Mouse (Mus musculus) layer of hippocampus, adult 8-10 months (tissue): Measurements from ENCODE around the gene Aff3. TPM values are rescaled to one million over a fixed set of nuclear protein-coding genes. Genes with fewer than 3 reads are reported as not detected.
"Not testable (repeated sequence)": the region's sequence is repeated elsewhere in the genome, so short reads cannot be mapped to it uniquely, and the experiment has no call there.

Experiments
- DNase-seq, 2 experiments: peaks; one replicate each; pipeline ENCODE4 v3.0.0; 2022; ENCODE audit warnings: low spot score in 2 of 2
- total RNA-seq, 4 experiments: library from RNA; stranded (reverse); gene quantifications; 2 replicates each; pipeline ENCODE4 v1.2.4; 2022

Gene Aff3
- total RNA-seq, 4 experiments from 2014 or later: 101 to 141 (median 116) TPM

DNA sequence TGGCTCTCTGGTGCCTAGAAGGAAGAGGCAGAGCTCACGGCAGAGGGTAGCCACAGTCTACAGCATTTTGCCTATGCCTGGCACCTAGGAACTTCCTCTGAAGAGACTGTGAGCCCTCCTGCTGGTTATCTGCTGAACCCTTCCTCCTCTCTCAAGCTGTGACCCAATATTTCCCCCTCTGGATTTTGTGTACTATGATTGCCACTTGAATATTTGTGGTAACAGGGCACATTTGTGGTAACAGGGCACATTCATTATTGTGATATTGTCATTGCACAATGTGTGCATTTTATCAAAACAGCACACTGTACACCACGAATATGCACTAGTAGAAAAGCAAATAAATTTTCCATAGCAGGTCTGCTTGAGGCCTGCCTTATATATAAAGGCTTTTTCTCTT, 223.0 kb downstream of the Aff3 start:
- no peak for DNase-seq

DNA sequence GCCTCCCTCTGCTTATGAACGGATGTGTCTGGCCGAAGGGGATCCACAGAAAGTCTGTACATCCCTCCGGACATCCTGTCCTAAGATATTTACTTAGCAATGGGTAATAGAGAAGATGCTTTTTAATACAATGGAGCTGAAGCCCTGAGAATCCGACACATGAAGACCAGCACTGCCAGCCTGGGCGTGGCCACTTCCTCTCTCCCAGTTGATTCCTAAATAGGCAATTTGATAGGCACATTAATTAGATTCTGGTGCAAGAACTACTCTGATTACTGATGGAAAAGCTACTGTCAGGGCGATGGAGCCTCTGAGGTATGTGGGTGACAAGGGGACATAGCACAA, 224.3 kb downstream of the Aff3 start:
- DNase-seq: no peak

DNA sequence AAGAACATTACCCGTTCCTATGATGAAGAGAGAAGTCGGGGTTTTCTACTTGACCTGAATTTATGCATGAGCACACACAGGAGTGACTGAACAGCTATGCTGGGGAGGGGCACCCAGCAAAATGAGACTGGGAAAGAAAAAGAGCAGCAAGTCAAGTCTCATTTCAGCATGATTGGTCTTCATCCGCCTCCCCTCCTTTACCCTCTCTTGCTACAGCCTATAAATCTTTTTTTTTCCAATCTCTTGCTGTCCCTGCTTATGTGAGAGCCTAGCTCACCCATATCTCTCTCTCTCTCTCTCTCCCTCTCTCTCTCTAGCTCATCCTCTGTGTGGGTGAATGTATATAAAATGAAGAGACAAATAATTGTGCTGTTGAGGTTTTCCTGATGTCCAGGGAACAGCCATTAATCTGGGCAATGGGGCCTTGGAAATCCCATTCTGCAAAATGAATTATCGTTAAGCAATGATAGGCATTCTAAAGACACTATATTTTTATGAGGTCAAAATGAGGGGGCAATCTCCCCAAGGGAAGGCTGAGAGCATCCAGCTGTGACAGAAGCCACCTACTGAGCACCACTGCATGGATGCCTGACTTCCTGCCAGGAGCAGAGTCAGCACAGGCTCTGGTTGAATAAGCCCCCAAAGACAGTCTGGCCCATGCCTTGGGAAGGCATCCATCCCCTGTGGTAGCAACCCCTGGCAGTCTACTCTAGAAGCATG, 224.8 kb downstream of the Aff3 start:
- DNase-seq: no peak

DNA sequence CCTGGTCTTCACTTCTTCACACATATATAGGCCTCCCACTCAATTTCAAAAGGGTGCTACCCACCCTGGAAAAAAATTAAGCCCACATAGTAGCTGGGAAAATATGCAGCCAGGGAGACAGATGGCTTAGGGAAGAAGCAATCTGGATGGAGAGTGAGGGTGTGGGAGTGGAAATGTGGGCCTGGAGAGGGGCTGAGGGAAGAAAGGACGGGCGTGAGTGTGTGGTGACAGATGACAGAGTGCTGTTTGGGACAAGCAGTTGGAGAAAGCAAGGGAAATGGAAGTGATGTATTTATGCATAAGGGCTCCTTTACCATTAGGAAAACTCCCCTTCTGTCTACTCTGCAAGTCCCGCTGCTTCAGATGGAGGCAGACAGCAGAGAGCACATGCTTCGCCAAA, 226.3 kb downstream of the Aff3 start:
- DNase-seq: peak; percentile 87 to 89

DNA sequence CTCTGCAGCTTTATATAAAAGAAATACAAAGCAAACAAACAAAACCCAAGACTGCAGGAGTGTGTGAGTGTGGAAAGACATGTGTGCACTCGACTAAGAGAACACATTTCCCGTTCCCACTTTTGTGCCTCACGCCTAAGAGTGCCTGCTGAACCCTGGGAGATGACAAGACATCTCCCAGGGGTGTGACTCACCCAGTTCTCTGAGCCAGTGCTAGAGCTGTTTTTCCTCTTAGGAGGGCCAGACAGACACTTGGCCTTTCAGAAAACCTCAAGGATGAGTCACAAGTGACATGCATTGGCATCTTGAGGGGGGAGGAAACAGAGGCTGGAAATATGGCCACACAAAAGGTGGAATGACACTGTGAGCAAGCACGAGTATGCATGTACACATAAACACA, 227.1 kb downstream of the Aff3 start:
- no peak for DNase-seq

DNA sequence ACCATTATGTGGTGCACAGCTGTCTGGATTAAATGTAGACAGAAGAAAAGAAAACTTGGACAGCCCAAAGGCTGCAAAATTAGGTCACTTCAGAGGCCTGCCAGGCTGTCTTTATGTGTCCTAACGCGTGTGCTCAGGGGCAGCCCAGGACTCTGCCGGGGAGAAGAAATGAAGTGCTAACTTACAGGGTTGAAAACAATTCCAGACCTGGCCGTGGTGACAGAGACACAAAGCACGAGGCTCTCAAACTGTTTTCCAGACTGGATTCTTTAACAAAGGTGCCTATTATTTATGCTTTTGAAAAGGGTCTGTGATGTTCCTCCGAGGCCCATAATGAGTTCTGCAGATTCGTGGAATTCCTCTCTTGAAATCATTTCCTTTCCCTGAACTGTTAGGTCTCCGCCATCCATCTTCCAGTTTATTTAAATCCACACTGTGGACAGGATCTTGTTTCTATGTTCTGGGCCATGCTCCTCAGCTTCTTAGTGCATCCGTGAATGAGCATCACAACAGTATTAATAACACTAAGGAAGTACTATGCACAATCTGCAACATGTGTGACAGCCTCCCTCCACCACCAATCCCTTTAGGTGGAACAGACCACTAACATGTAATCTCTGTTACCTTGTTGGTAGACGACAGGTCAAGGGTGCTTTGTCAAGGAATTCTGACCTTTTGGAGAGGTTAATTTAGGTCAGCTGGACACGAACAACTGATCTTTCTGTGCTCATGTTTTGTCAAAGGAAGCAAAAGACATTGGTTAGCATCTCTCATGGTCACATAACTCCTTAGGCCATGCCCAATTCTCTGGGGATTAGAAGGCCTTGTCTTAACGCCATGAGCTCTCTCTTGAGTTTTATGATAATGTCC, 228.0 kb downstream of the Aff3 start:
- DNase-seq: no peak

DNA sequence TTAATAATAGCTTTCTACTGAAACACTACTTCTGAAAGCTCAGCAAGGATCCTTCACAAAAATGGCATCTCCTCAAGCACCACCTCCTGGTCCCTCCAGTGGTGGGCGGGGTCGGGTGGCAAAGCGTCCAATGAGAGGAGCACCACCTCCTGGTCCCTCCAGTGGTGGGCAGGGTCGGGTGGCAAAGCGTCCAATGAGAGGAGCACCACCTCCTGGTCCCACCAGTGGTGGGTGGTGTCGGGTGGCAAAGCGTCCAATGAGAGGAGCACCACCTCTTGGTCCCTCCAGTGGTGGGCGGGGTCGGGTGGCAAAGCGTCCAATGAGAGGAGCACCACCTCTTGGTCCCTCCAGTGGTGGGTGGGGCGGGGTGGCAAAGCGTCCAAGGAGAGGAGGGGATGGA, 234.4 kb downstream of the Aff3 start:
- DNase-seq: not testable (repeated sequence)

DNA sequence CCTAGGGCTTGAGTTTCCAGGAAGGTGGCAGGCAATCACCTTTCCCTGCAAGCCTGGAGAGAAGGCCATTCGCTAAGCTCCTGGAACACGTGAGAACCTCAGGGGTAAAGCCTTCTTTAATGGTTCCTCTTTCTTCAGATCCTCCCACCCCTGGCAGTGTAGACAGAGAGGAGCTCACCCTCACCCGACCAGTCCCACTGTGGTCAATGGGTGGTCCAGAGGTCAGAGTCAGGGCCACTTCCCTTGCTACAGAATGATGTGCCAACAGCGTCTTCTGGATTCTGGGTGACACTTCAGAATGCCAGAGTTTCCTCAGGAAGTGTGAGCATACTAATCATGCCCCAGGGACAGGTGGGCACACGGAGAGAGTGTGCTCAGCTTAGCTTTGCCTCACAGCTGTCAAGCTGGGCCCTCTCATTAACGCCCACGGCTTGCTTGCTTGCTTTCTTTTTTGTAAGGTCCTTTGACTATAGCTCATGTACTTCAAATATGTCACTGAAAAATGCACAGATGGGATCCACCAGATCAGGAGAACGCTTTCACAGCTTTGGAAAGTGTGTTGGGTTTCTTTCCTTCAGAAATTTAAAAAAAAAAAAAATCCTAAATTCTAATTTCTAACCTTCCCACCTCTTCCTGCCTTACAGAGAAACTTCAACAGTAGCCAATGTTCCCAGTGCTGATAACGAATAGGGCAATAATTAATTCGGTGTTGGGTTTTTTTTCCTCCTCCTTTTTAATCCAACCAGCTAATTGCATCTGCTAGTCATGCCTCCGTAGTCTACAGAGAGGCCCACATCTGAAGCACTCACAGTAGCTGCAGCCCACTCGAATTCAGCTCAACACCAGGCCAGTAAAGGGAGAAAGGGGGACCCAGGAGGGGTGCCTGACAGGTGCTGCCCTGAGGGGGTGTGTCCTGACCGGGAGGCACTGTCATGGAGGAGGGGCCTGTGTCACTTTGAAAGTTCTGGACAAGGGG, 235.8 kb downstream of the Aff3 start:
- peak; percentile 65 to 67 for DNase-seq

DNA sequence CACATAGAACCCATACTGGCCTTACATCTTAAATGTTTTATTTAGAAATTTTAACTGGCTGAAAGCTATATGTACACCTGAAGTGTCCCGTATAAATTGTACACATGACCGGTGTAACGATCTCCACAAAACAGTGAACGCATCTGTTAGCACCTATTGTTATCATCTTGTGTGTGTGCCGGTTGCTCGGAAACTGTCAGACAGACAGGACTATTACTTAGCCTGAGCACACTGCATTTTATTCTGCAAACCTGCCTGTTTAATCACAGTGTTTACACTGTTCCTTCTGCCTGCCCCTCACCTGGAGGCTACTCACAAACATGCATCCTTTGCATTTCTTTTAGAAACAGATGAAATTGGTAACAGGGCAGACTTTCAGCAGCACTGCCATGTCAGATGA, 241.8 kb downstream of the Aff3 start:
- no peak for DNase-seq

DNA sequence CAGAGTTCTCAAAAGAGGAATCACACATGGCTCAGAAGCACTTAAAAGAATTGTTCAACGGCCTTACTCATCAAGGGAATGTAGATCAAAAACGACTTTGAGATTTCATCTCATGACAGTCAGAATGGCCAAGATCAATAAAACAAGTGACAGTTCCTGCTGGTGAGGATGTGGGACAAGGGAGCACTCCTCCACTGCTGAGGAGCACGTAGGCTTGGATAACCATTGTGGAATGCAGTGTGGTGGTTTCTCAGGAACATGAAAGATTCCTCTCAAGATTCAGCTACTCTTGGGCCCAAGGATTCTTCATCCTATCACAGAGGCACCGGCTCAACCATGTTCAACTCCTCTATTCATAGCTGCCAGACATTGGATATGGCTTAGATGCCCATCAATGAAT, 245.4 kb downstream of the Aff3 start:
- no peak for DNase-seq

DNA sequence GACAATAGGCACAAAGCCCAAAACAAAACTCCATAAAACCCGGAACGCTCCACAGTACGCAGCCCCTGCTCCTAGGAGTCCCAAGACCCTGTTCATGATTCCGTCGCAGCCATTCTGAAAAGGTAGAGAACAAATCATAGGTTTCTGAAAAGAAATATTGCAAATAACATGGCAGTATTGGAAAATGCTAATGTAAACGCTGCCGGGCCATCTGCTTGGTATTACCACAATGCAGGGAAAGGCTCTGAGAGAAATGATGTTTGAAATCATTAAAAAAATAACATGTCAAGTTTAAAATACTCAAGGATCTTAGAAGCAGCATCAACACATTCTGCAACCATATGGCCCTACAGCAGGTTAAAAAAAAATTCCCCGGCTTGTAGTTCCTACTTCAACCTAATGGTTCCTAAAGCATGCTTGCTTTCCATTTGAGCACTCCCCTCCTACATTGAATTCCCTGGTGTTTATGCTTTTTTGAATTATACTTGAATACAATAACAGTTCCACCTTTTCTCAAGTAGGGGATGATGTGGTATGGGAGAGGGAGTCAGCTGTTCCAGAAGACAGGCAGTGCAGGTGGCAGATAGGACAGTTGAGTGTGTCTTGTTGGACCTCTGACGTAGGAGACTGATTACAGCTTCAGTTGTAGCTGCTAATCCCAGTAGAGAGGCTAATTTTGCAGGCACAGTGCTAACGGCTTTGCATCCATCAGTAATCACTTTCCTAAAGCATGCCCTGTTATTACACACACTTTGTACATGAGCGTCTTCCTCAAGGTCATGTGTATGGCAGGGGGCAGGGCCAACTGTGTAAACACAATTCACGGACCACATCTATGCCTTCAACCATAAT, 246.3 kb downstream of the Aff3 start:
- peak; percentile 43 for DNase-seq

DNA sequence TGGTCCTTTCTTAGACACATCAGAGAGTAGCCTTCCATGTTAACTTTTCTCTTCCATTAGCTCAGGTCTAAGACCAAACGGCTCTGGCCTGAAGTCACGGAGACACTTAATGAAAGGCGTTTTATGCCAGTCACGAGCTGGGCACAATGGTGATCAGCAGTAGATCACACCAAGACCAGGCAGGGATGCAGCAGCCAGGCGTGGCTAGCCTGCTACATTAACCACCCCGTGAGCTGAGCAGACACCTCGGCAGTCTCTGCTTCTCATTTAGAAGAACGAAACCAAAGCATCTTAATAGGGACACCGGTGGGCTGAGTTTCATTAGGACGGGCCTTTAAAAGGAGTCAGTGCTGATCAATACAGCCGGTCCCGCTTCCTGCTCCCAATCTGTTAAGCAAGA, 247.6 kb downstream of the Aff3 start:
- DNase-seq: no peak

DNA sequence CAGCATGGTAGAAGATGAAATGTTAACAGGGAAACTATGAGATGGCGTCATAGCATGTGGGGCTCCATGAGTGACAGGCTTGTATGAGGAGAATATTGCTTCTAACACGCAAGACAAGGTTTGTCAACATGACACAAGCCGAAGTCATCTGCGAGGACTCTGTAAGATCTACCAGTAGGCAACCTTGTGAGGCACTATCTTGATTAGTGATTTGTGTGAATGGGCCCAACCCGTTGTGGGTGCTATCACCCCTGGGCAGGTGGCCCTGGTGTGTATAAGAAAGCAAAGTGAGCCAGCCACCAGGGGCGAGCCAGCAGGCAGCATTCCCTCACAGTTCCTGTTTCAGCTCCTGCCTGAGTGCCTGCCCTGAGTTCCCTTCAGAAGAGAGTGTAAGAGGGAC, 249.2 kb downstream of the Aff3 start:
- no peak for DNase-seq

DNA sequence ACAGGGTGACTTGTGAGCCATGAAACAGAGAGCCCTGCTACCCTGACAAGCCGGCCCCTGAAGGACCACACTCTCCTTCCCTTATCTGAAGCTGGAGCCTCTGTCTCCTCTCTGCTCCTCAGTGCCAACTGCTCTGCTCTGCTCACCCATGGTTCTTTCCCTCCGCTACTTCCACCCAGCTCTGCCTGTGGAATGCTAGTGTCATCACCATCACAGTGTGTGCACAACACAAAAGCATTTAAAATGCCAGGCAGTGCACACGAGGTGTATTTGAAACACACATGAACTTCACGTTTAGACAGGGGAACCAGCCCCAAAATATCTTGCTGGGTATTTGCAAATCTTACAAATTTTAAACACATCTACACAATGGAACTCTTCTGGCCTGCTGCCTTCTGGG, 253.6 kb downstream of the Aff3 start:
- no peak for DNase-seq

DNA sequence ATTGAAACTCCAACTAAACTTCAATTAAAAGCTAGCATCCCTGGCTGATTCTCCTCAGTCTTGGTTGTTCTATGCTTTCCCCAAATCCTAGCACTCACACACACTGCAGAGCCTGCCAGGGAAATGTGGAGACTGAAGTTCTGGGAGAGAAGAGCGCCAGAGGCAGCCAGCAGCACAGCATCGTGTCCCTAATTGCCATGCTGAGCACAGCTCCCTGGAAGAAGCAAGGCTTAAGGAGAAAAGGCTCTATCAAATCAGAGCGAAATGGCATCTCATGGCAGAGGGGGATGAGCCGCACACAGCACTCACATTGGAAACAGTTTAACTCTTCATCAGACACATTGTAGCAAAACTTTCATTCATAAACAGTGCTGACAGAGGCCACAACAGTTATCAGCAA, 254.3 kb downstream of the Aff3 start:
- no peak for DNase-seq

DNA sequence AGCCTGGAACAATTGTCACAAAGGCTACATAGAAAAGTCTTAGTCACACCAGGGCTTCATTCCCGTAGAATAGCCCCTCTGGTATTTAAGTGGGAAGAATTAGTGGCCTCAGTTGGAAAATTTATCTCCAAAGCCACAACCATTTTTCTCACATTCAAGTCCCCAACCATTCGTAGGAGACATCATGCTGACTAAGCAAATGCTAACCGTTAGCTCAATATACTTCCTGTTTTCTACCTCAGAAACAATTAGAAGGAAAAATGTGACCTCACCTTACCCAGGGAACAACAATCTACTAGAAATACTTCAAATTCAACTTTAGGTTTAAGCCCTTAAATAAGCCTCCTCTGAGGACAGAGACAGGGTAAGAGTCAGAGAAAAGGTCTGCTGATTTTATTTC, 256.5 kb downstream of the Aff3 start:
- no peak for DNase-seq

DNA sequence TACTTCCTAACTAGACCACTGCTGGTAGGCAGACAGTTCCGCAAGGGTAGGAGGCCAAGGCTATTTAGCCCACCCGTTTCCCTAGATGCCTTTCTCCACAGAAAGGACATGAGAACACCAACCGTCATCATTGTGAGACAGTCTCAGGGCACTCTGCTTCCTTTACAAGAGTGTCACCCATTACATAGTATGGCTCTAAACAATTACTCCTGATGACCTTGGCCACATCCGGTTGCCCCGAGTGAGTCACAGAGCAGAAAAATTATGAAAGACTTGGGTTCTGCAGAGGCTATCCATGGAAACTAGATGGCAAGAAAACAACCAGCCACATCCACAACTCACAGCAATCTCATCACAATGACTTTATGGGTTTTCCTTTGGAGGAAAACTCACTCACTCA, 261.0 kb downstream of the Aff3 start:
- DNase-seq: no peak

DNA sequence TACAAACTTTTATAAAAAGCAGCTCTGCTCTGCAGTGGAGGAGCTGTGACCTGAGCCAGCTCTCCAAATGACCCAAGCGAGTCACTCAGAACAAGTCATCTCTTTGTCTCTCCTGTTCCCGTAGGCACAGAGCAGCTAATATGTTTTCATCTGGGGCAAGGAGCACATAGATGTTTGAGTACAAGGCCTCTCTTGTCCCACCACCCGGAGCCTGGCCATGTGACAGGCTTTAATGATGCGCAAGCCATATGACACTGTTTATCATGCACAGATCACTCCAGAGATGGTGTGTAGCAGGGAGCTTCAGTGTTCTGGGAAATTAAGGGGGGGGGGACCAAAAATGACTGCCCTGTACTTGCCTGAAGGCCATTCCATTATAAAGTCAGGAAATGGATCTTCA, 262.9 kb downstream of the Aff3 start:
- no peak for DNase-seq

DNA sequence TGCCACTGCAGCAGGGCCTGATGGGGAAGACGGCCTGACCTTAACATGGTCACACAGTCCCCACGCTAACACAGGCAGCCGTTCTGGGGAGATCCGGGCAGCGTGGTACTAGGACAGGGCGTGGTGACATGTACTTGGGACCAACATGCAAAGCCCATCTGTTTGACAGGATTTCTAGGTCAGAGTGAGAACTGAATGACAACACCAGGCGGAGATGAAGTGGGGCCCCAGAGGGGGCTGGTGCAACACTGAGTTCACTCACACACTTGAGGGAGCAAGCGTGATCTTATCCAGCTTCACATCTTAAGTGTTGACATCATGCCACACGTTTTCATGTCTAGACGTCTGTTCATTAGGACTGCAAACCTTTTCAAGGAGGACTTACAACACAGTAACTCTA, 265.5 kb downstream of the Aff3 start:
- DNase-seq: no peak

DNA sequence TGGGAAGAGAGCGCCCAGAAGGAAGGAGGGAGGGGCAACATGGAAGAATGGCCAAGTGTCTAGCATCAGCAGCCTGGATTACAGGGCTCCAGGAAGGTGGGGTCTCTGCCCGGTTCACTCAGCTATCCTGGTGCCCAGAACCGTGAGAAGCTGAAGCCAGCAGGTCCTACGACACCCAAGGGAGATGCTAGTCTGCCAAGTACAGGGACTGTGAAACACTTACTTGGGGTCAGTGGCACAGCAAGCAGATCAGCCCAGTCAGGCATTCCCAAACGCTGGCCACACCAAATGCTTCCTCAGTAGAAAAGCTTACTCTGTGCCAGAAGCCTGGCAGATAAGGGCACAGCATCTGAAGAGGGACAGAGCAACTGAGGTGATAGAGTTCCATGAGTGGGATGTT, 266.2 kb downstream of the Aff3 start:
- DNase-seq: no peak

DNA sequence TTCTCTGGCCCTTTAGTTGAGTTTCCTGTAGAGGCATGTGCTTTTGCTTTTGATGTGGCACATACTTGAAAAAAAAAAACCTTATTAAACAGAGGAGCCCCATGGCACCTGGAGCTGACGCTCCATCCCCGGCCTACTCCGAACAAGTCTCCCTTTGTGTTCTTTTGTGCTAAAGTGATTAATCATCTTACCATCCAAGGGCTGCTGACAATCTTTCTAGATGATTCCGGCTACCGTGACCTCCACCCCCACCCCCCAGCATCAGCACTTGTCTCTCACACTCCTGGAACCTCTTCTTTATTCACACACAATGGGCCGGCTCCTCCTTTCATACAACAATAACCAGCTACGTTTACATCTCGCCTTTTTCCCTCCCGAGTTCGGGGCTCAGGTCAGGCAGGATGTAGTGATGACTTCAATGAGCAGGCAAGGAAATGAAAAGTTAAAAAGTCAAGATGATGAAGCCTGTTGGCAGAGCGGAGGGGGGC, 269.5 kb downstream of the Aff3 start:
- DNase-seq: no peak
